Mouse (Mus musculus) ES-Bruce4 (cell line): ENCODE data around the gene Spock3.

Experiments
- CTCF ChIP-seq: IDR thresholded peaks from one replicate; pipeline ENCODE4 v1.8.1; 2011; ENCODE audit warnings: low read depth, low read length
- EP300 ChIP-seq: IDR thresholded peaks from 2 replicates; pipeline ENCODE4 v1.6.1; 2011; ENCODE audit warnings: low read depth, low read length; ENCODE audit not compliant: insufficient read depth

- TF ChIP-seq EP300: no peak
- TF ChIP-seq CTCF: no peak
Observed at GRCm38 (mm10) chr8:63335366-63335765, 384.6 kb downstream of the Spock3 start.
